Comparison of ENCODE assay signal across 31 mouse cellular contexts in the genomic region with DNA sequence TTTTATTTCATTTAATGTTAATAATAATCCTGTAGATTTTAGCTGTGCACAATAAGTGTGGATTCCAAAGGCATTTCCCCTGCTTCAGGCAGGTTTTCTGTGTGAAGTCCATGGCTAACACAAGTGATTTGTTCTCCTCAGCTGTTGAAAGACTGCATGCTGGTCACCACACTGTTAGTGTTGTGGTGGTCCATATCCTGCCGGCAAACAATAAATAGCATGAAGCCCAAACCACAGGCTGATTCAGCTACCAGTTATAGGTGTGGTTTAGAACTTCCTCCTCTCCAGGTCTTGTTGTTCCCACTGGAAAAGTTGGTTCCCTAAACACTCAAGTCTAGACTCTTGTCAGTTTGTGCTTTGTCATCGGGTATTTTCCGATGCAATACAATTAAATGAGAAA.
DNase-seq lines count a peak whose midpoint lies in the region; ATAC-seq and TF ChIP-seq lines count a peak whose summit lies in the region.
"Had no signal": no experiment of that assay in that cellular context is flagged by ENCODE, and none has a peak within 500 bp of the region (broad histone marks: within the 10 kb centered on the region; RNA-seq: fewer than 3 reads in every experiment).

No protein-coding gene starts in this region.

- no peaks in the 10 kb centered on the region for H3K36me3 ChIP-seq in C2C12 (ENCODE audit: control insufficient read depth, insufficient read depth)
- no peaks in the 10 kb centered on the region for H3K36me3 ChIP-seq in megakaryocyte, embryonic 14.5 days (replicated peaks; ENCODE audit: low read length)
- H3K36me3 ChIP-seq: embryonic facial prominence, embryonic 10.5 days; embryonic facial prominence, embryonic 13.5 days; forebrain, embryonic 12.5 days; forebrain, embryonic 15.5 days; G1E; heart, embryonic 12.5 days; heart, embryonic 15.5 days had no signal

- no peak overlapping the region for H3K27ac ChIP-seq in left cerebral cortex, adult 2 months
- H3K27ac ChIP-seq: embryonic facial prominence, embryonic 10.5 days; embryonic facial prominence, embryonic 13.5 days; forebrain, embryonic 12.5 days; forebrain, embryonic 15.5 days; gastrocnemius, adult 2 months; heart, embryonic 15.5 days; hindbrain, embryonic 14.5 days; hindbrain, postnatal 0 days had no signal

- H3K79me2 ChIP-seq in C2C12 (ENCODE audit: control insufficient read depth, insufficient read depth), result no peaks in the 10 kb centered on the region

- H3K4me3 ChIP-seq in C2C12 (ENCODE audit: insufficient read depth, poor library complexity, severe bottlenecking), result no peak overlapping the region
- H3K4me3 ChIP-seq in megakaryocyte, embryonic 14.5 days (replicated peaks), result peak overlapping the region; percentile 19
- H3K4me3 ChIP-seq in left cerebral cortex, adult 2 months, result no peak overlapping the region
- H3K4me3 ChIP-seq: embryonic facial prominence, embryonic 10.5 days; embryonic facial prominence, embryonic 13.5 days; erythroblast, embryonic 14.5 days; forebrain, embryonic 12.5 days; forebrain, embryonic 15.5 days; gastrocnemius, adult 2 months; heart, embryonic 12.5 days; heart, embryonic 15.5 days had no signal

- peak; percentile 91 for ATAC-seq in granulocyte monocyte progenitor cell, adult 5-6 weeks (replicated peaks; ENCODE audit: poor library complexity, severe bottlenecking)
- ATAC-seq: forebrain, embryonic 15.5 days; hindbrain, postnatal 0 days; inflammation-experienced regulatory T-cells, adult 6 months; intestine, embryonic 16.5 days; Patski had no signal

- H3K4me1 ChIP-seq in megakaryocyte, embryonic 14.5 days, result peaks cover 22% of the 10 kb centered on the region
- H3K4me1 ChIP-seq: embryonic facial prominence, embryonic 10.5 days; embryonic facial prominence, embryonic 13.5 days; forebrain, embryonic 12.5 days; forebrain, embryonic 15.5 days; heart, embryonic 12.5 days; heart, embryonic 15.5 days had no signal

- no peak for TF ChIP-seq CTCF in C2C12 (IDR thresholded peaks at IDR 0.05; ENCODE audit: control insufficient read depth, insufficient read depth, insufficient read length)
- no peak for TF ChIP-seq CTCF in left cerebral cortex, adult 2 months (IDR thresholded peaks at IDR 0.05)

- H3ac ChIP-seq in C2C12 (ENCODE audit: control insufficient read depth, insufficient read length, low read depth), result no peak overlapping the region

- H3K9me3 ChIP-seq in megakaryocyte, embryonic 14.5 days, result peaks cover 8% of the 10 kb centered on the region
- H3K9me3 ChIP-seq: embryonic facial prominence, embryonic 13.5 days; forebrain, embryonic 12.5 days; forebrain, embryonic 15.5 days; heart, embryonic 15.5 days had no signal

- no peaks in the 10 kb centered on the region for H3K27me3 ChIP-seq in C2C12 (ENCODE audit: control insufficient read depth, insufficient read depth, insufficient read length)
- no peaks in the 10 kb centered on the region for H3K27me3 ChIP-seq in megakaryocyte, embryonic 14.5 days (replicated peaks)
- H3K27me3 ChIP-seq: CH12.LX; embryonic facial prominence, embryonic 13.5 days; forebrain, embryonic 12.5 days; forebrain, embryonic 15.5 days; heart, embryonic 12.5 days; heart, embryonic 15.5 days had no signal

- no peak for DNase-seq in left cerebral cortex, adult 2 months (ENCODE audit: extremely low spot score in 1 of 2, low spot score in 2 of 2)
- DNase-seq in frontal cortex, postnatal 10 days (ENCODE audit: low spot score in 2 of 2), result no peak
- DNase-seq in frontal cortex, postnatal 36 days (ENCODE audit: low spot score in 2 of 2), result no peak
- DNase-seq: adrenal gland, postnatal 10 days; adrenal gland, postnatal 36 days; cerebellum, adult 11 months; cerebellum, adult 2 months; cerebellum, adult 9-11 months; cerebellum, postnatal 25 days; embryo, embryonic 11 days; gastrocnemius, adult 2 months; gastrocnemius, postnatal 25 days; heart, postnatal 10 days; heart, postnatal 36 days had no signal

- intact Hi-C loops in left cerebral cortex, adult 2 months (cut with DNase I), result no loop called here

- no peaks in the 10 kb centered on the region for H3K79me3 ChIP-seq in C2C12 (ENCODE audit: low read depth)

TF ChIP-seq in C2C12, 6 proteins besides CTCF, POLR2A, EP300 and RAD21:
- TF ChIP-seq MAX (IDR thresholded peaks at IDR 0.05), result no peak
- peak; percentile 17 for TF ChIP-seq MYOD1 (IDR thresholded peaks at IDR 0.05; ENCODE audit: control insufficient read depth, insufficient read length, low read depth)
TF ChIP-seq in C2C12: peak in this region for 1.
